Mouse (Mus musculus) layer of hippocampus, postnatal 14 days (tissue): ENCODE measurements around the gene Colgalt1. TPM values are rescaled to one million over a fixed set of nuclear protein-coding genes. Genes with fewer than 3 reads are reported as not detected.
A peak's percentile ranks its signal among the peaks of the same experiment; 100 is the strongest.

ENCODE experiments used
- DNase-seq, 2 experiments: peaks; one replicate each; pipeline ENCODE4 v3.0.0; 2021 to 2022; ENCODE audit warnings: low spot score in 2 of 2, mixed read lengths in 1 of 2
- microRNA-seq, 2 experiments: library from miRNA; unstranded; fragments of <30 nt; microRNA quantifications; one replicate each; pipeline ENCODE4 v1.2.0; 2021
- total RNA-seq, 2 experiments: library from RNA; stranded (reverse); gene quantifications; 2 replicates each; pipeline ENCODE4 v1.2.3; 2021

Colgalt1 gene
- total RNA-seq, 2 experiments from 2014 or later: 58.4 to 62.9 TPM

- DNase-seq: no peak
Measured at GRCm38 (mm10) chr8:71666855-71667254, 56.1 kb downstream of the Colgalt1 start.

- no peak for DNase-seq
Measured at GRCm38 (mm10) chr8:71667256-71667655, 56.5 kb downstream of the Colgalt1 start.

GRCm38 (mm10) chr8:71668220-71668975 lies 57.6 kb downstream of the Colgalt1 start:
- no peak for DNase-seq

DNA sequence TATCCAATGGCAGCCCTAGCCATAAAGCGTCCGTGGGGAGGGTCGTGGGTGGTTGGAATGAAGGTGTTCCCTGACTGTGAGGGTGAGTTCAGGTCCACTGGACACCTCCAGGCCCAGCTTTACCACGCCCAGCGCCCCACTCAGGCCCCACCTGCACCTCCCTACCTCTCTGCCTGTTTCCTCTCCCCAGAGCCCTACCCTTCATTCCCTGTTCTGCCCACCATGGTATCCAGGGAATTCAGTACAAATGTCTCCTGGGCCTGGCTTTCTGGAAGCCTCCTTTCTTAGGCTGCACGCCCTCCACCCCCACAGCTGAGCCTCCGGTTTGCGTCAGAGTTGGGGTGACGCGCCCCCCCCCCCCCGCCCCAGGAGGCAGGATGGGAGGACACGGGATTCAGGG lies 59.4 kb downstream of the Colgalt1 start:
- no peak for DNase-seq

DNA sequence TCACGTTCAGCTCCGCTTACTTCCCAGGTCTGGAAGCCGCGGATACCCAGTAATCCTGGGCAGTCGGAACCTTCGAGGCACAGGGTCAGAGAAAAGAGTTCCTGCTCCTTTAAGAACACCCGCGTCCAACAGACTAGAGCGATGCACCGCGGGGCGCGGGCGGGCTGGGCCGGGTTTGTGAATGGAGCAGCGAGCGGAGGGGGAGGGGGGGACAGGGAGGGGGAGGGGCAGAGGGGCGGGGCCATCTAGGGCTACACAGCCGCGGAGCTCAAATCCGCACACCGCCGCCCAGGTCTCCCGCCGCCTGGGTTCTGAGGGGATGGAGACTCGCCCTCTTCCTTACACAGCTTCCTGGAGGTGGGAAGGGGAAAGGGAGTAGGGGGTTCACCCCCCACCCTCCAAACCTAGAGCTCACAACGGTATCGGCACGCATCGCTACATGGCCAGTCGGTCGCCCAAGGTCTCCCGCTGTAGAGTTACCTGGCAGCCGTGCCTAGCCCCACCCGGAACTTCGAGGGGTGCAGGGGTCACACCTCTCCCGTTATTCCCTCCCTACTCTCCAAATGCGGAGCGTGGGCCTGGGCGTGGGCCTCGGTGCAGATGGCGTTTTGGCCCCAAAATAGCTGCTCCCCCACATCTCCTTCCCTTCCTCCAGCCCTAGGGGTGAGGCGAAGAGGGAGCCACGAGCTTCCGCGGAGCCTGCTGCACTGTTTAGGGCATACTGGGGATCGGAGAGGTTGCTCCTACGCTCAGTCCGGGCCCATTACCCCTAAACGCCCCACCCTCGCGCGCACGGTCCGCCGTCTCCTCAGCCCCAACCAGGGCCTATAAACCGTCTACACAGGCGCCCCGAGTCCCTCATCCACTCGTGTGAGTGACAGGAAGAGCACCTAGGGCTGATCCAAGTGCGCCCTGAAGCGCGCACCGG lies 60.1 kb downstream of the Colgalt1 start:
- peak; percentile 71 to 78 for DNase-seq

GRCm38 (mm10) chr8:71671549-71671965 lies 60.8 kb downstream of the Colgalt1 start, which contains the start of gene Unc13a:
TSS of gene Unc13a (minus strand) at chr8:71671757.
- DNase-seq: peak; percentile 89 to 92

DNA sequence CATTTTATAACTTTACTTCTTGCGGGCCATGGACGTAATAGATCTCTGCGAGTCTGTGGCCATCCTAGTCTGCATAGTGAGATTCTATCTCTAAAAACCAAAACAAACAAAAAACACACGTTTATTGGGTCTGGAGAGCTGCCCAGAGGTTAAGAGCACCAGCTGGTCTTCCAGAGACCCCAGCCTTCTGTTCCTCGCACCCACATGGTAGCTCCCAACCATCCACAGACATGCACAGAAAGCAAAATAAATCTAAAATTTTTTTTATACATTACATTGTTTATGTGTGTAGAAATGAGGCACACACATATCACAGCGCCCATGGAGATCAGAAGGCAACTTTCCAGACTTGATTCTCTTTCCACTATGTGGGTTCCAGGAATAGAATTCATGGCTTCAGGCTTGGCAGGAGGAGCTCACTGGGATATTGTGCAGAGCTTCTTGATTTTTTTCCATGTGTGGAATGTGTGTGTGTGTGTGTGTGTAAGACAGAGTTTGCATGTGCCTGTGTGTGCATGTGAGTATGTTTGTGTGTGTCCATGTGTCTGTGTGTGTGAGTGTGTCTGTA lies 61.5 kb downstream of the Colgalt1 start:
- DNase-seq: peak in 1 of 2 experiments; percentile 64

GRCm38 (mm10) chr8:71674071-71674470 lies 63.3 kb downstream of the Colgalt1 start:
- peak in 1 of 2 experiments; percentile 71 for DNase-seq

Small RNA genes lying within 50 kb of the gene (microRNA-seq; reads per million reads assigned to microRNA genes)
- 22.9 to 29.2 reads per million in 2 experiments for gene Mir6769b

Other genes starting within 250 kb of the Colgalt1 start
- 10 to 100 TPM; 84.9 to 96.2 TPM for gene Use1, start 244.2 kb upstream of the Colgalt1 start, total RNA-seq
- gene Ocel1, start 239.7 kb upstream of the Colgalt1 start, total RNA-seq: 10 to 100 TPM; 16.0 to 18.1 TPM
- gene Nr2f6, start 229.0 kb upstream of the Colgalt1 start, total RNA-seq: 10 to 100 TPM; 33.9 to 36.7 TPM
- 1 to 10 TPM; 5.1 to 5.2 TPM for gene Ushbp1, start 215.2 kb upstream of the Colgalt1 start, total RNA-seq
- gene Babam1, start 214.1 kb upstream of the Colgalt1 start, total RNA-seq: 10 to 100 TPM; 89.1 to 96.7 TPM
- gene Ankle1, start 205.0 kb upstream of the Colgalt1 start, total RNA-seq: 1 to 10 TPM in 1 of 2 experiments, under 1 TPM in 1; 0.60 to 1.7 TPM
- 100 to 1,000 TPM; 179 to 181 TPM for gene Abhd8, start 147.3 kb upstream of the Colgalt1 start, total RNA-seq
- 10 to 100 TPM; 52.6 to 62.7 TPM for gene Mrpl34, start 146.0 kb upstream of the Colgalt1 start, total RNA-seq
- 100 to 1,000 TPM; 104 to 110 TPM for gene Dda1, start 141.8 kb upstream of the Colgalt1 start, total RNA-seq
- gene Ano8, start 125.0 kb upstream of the Colgalt1 start, total RNA-seq: 10 to 100 TPM; 60.1 to 62.4 TPM
- gene Gtpbp3, start 122.9 kb upstream of the Colgalt1 start, total RNA-seq: 10 to 100 TPM; 30.6 to 33.3 TPM
- gene Plvap, start 99.2 kb upstream of the Colgalt1 start, total RNA-seq: 1 to 10 TPM; 7.2 to 7.6 TPM
- gene Ccdc194, start 85.3 kb upstream of the Colgalt1 start, total RNA-seq: not detected
- gene Bst2, start 73.5 kb upstream of the Colgalt1 start, total RNA-seq: 1 to 10 TPM; 3.4 to 5.5 TPM
- gene Mvb12a, start 68.1 kb upstream of the Colgalt1 start, total RNA-seq: 10 to 100 TPM; 33.8 to 36.2 TPM
- gene Tmem221, start 52.1 kb upstream of the Colgalt1 start, total RNA-seq: under 1 TPM in 1 of 2 experiments, not detected in 1; 0.35 TPM
- under 1 TPM; 0.12 to 0.21 TPM for gene Nxnl1, start 44.4 kb upstream of the Colgalt1 start, total RNA-seq
- 100 to 1,000 TPM in 1 of 2 experiments, 10 to 100 TPM in 1; 90.9 to 101 TPM for gene Slc27a1, start 42.1 kb upstream of the Colgalt1 start, total RNA-seq
- gene Pgls, start 18.8 kb upstream of the Colgalt1 start, total RNA-seq: 10 to 100 TPM; 59.0 to 61.6 TPM
- gene Fam129c, start 13.3 kb upstream of the Colgalt1 start, total RNA-seq: 1 to 10 TPM; 2.6 to 2.7 TPM
- gene Unc13a, start 60.8 kb downstream of the Colgalt1 start, total RNA-seq: 100 to 1,000 TPM; 268 to 281 TPM
- gene Jak3, start 65.3 kb downstream of the Colgalt1 start, total RNA-seq: 1 to 10 TPM; 7.1 to 7.7 TPM
- gene Insl3, start 78.2 kb downstream of the Colgalt1 start, total RNA-seq: 1 to 10 TPM; 2.6 to 3.0 TPM
- under 1 TPM; 0.23 to 0.48 TPM for gene B3gnt3, start 90.8 kb downstream of the Colgalt1 start, total RNA-seq
- 10 to 100 TPM; 83.1 to 86.4 TPM for gene Fcho1, start 114.7 kb downstream of the Colgalt1 start, total RNA-seq